Mouse (Mus musculus): ENCODE data around the gene Zfp553.

Gene Zfp553

DNA sequence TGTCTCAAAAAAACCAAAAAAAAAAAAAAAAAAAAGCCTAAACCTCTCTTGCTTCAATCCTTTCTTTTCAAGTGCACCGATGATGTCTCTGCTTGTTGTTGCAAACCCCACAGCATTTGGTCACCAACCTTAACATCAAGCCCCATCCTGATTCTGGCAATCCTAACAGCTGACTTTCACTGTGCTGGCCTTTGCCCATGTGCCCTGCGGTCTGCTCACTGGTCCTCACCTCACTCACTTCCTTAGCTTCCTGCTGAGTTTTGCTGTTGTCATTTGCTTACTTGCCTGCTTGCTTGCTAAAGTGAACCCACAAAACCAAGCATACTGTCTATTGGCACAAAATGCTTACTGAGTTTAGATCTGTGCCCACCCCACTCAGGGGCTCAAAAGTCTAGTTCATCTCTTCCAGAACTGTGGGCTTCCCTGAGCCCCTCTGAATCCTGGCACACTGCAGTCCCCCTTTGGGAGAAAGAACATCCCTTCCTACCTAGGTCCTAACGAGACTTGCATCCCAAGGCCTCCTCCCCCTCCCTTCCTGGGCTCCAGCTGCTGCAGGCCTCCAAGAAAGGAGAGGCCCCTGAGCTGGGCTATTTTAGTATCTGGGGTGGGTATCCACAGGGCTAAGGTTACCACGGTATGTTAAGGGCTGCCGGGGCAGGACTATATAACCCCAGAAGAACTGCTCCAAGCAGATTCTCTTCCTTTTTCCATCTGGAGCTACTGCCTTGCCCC is 21.7 kb upstream of the Zfp553 start:
- DNase-seq, result no peak

DNA sequence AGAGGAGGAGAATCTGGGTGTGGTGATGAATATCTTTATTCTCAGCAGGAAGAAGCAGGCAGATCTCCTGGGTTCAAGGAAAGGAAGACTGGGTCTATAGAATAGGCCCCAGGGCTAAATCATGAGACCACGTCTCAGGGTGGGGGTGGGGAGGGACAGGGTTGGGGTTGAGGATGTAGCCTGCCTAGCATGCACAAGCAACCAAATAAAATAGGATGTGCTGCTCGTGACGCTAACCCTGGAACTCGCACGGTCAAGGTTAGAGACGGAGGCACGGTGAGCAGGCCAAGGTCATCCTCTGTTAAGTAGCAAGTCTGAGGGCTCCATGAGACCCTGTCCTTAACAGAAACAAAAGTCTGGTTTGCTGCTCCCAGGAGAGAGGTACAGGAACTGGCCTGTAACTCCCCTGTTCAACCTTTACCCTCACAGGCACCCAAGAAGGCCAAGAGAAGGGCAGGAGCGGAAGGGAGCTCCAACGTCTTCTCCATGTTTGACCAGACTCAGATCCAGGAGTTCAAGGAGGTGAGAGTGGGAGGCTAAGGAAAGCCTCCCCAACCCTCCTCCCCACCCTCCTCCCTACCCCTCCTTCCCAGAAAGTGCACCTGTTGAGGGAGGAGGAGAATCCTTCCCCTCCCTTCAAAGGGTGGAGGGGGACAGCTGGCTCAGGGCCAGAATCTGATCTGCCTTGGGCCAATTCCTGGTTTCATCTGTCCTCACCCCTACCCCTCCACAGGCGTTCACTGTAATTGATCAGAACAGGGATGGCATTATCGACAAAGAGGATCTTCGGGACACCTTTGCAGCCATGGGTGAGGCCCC is 20.2 kb upstream of the Zfp553 start:
- no peak for DNase-seq

DNA sequence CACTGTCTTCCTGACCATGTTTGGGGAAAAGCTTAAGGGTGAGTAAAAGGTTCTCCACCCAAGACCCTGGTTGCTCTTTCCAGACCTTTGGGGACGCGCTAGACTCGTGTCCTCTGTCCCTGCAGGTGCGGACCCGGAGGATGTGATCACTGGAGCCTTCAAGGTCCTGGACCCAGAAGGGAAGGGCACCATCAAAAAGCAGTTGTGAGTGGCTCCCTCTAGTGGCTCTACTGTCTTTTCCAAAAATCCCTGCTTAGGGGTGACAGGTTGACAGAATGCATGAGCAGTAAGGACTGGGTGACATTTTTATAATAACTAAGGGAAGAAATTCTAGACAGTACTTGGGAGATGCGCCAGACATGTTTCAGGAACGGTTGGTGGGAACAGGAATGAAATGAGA is 19.4 kb upstream of the Zfp553 start:
- DNase-seq, result peak; percentile 70 to 80

DNA sequence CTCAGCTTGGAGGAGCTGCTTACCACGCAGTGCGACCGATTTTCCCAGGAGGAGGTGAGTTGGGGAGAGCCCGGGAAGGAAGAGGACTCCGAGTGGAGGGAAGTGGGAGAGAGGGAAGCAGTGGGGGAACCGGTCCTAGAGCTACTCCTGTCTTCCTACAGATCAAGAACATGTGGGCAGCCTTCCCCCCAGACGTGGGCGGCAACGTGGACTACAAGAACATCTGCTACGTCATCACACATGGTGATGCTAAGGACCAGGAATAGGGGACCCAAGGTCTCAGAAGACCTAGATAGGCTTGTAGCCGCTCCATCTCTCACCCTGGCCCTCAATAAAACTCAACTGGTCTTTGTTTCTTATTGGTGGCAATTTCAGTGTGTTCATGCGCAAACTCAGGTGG is 18.9 kb upstream of the Zfp553 start:
- DNase-seq, result no peak

DNA sequence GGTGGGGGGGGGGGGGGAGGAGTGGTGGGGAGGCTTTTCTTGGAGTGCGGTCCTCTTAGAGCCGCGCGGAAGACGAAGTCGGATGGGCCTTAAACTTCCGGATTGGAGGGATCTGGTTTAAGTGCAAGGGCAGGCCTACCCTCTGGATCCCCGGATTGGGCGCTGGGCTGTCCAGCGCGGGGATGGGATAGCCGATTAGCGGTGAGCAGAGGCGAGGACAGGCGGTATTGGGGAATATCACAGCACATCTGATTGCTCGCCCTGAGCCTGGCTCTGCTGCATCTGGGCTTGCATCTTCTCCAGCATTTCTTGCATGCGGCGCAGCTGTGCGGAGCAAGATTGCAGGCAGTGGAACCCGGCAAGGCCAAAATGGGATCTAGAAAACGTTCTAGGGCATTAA is 18.3 kb upstream of the Zfp553 start:
- no peak for DNase-seq

DNA sequence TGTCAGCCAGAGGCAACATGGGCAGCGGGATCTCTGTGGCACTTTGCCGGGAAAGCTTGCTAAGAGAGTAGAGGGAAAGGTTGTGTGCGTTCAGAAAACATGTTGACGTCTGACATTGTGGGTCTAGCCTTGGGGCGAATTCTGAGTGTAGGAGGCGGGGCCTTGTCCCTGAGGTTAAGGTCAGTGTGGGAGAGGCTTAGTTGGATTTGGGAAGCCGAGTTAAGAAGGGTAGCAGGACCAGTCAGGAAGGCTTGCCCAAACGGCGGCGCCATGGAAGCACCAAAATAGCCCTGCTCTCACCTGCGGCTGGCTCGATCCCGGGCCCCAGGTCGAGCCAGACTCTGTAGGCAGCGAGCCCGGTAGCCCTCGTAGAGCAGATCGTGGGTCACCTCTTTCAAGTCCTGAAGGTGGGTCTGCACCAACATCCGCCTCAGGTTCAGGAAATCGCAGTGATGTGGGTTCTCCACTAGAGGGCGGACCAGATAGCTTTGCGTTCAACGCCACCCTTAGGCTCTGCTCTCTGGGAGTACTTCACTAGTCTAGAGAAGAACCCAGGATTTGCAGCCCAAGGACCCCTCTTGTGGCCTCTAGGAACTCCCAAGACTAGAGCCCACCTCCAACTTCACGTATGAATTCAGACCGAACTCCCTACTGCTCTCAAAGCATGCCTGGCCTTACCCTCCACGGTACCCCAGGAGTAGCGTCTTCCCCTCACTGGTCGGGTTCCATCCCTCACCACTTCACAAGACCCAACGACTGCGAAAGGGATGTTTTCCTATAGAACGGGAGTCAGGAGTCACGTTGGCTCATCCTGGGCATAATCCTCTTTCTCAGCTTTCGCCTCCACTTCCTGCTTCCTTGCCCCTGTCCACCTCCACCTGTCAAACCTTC is 17.6 kb upstream of the Zfp553 start:
- peak; percentile 79 to 88 for DNase-seq

DNA sequence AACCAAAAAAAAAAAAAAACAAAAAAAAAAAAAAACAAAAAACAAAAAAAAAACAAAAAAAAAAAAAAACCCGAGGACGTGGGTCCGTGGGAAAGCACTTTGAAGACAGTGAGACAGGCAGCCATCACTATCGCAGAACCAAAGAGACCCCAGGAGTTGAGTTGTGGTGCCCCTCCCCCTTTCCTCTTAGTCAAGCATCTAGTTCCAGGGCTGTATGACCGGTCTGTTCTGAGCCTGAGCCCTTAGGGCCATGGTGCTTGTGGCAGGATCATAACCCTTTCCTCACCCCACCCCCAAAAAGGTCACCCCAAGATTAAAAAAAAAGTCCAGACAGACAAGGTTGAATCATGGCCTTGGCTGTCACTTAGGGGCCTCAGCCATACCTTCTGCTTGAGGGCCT is 16.6 kb upstream of the Zfp553 start:
- DNase-seq, result no peak

DNA sequence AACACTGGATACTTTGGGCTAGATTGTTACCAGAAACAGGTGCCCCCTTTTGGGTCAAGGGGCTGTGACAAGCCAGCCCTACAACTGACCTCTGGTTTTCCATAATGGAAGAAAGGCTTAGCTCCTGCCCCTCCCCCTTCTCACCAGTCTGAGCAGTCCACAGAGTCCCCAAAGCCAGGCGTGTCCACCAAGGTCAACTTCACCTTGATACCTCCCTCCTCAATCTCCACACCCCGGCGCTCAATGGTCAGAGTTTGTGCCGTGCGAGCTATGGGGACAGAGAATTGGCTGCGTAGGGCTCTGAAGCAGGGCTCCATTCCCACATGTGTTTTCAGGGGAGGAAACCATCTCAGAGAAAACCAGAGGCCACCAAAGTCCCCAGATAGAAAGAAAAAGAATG is 15.4 kb upstream of the Zfp553 start:
- DNase-seq, result no peak

DNA sequence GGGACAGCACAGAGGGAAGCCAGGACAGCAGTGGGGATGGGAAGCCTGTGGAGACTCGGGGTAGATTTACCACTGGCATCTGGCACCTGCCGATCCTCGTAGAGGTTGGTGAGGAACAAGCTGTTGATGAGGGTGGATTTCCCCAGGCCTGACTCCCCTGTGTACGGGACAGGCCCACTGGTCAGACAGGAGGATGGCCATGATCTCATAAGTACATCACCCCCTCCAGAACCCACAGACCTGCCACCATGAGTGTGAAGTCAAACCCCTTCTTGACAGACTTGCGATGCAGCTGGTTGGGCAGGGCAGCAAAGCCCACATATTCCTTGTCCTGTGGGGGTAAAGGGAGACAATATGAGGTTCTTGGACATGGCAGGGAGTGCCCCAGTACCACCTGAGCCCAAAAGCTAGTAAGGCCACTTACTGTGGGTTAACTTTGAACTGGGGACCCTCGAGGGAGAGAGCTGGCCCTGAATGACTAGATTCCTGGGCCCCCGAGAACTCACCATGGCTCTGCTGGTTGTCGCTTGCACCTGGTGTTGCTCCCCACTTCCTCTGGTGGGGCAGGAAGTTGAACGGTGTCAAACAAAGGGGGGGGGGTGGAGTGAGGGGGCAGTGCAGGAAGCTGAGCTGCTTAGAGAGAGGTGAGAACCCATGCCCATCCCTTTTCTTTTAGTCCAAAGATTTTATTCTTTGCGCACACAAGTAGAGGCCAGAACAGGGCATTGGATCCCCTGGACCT is 14.8 kb upstream of the Zfp553 start:
- no peak for DNase-seq

DNA sequence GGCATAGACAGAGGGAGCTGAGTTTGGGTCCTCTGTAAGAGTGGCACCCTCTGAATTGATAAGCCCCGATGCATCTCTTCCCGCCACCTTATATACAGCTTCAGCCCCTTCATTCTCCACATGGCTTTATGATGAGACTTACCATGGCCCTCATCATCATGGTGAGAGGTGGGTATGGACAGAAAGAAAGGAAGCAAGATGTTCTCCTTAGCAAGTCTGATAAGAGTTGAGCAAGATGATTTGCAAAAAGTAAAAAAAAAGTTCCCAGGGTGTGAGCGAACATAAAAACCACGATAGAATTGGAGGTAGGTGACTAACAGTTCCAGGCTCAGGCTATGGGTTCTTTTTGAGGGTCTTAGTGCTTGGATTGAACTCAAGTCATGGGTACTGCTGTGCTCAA is 14.2 kb upstream of the Zfp553 start:
- no peak for DNase-seq

DNA sequence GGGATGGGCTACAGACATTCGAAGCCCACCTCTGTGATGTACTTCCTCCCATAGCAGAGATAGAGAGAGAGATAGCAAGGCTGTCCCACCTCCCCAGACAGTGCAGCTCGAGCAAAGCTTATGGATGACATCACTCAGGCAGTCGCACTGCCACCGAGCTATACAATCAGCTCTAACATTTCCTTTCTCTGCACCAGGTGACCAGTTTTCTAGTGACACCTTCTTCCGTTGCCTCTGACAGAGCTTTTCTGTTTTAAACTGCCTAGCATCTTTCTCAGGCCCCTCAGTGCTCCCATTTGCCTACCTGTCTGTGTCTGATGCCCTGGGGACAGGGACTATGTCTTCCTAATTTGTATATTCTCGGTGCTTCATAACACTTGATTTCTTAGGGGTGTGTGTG is 12.4 kb upstream of the Zfp553 start:
- DNase-seq, result no peak

DNA sequence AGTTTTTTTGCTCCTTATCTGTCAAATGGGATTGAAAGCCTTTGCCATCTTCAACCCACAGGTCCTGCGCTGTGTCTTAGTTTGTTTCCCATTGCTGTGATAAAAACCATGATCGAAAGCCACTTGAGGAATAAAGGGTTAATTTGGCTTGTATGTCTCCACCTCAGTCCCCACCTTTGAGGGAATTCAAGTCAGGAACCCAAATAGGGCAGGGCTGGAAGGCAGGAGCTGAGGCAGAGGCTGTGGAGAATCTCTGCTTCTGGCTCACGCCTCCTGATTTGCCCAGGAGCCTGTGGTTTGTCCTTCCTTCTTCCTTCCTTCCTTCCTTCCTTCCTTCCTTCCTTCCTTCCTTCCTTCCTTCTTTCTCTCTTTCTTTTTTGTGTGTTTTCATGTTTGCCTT is 9.8 kb upstream of the Zfp553 start:
- no peak for DNase-seq

DNA sequence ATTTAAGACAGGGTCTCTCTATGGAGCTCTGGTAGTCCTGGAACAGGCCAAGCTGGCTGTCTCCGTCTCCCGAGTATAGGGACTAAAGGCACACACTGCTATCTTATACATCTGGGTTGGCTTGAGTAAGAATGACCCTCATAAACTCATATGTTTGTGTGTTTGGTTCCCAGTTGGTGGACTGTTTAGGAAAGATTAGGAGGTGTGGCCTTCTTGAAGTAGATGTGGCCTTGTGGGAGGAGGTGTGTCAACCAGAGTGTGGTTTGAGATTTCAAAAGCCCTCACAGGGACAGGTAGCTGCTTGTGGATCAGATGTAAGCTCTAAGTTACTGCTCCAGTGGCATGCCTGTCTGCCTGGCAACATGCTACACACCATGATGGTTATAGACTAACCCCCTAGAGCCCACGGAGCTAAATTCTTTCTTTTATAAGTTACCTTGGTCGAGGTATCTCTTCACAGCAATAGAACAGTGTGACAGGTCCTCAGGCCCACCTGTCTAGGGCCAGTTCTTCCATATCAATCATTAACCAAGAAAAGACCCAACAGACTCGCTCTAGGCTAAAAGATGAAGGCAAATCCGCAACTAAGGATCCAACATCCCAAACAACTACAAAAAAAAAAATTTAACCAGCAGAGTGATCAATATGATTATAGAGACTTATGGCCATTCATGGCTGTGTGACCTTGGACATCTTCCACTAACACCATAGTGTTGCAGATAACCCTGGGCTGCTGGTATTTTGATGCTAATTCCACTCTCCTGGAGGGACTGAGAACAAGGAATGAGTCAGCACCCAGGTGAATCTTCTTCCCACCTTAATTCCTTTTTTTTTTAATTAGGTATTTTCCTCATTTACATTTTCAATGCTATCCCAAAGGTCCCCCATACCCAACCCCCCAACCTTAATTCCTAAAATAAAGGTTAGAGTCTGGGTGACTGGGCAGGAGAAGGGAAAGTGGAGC is 9.1 kb upstream of the Zfp553 start:
- no peak for DNase-seq

DNA sequence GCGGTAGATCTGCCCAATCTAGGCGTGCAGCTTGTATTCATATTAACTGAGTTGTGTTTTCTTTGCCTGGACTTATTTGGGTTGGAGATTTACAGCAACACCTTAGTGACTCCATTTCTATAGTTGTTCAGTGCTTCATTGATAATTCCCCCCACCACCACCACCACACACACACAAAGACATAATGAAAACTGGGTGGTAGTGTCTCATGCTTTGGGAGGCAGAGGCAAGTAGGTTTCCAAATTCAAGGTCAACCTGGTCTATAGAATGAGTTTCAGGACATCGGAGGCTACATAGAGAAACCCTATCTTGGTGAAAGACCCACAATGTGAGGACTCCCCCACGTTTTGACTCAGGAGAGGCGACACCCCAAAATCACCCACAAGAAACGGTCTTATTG is 8.2 kb upstream of the Zfp553 start:
- DNase-seq, result no peak

DNA sequence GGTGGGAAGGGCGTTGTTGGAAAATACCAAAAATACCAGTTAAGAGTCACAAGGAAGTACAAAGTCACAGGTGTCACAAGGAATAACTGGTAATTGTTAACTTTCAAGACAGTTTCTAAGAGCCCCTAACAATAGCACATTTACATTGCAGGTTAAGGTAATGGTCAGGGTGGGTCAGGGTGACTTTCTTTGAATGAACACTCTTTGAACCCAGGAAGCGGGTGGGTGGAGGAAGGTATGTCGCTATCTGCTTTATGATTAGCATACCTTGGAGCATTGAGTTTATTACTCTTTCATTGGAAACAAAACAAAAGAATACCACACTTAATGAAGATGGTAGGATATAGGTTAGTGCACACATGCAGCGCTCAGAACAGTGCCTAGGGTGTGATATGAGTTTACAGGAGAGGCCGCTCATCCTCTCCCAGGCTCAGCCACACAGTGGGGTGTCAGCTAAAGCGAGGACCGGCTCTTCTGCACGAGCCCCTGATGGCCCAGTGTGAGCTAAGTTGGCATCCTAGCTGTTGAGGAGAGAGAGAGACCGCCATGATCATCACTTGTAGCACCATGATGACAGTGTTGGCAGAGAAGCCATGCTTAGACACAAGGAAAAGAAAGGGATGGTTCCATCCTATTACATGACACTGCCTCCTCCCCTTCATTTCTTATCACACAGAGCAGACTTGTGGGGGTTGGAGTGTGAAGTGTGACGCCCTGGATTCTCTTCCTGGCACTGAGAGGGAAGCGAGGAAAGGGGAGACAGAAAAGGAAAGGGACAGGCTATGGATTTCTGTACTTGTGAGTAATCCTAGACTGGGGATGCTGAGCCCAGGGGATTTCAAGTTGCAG is 7.5 kb upstream of the Zfp553 start:
- DNase-seq, result no peak

DNA sequence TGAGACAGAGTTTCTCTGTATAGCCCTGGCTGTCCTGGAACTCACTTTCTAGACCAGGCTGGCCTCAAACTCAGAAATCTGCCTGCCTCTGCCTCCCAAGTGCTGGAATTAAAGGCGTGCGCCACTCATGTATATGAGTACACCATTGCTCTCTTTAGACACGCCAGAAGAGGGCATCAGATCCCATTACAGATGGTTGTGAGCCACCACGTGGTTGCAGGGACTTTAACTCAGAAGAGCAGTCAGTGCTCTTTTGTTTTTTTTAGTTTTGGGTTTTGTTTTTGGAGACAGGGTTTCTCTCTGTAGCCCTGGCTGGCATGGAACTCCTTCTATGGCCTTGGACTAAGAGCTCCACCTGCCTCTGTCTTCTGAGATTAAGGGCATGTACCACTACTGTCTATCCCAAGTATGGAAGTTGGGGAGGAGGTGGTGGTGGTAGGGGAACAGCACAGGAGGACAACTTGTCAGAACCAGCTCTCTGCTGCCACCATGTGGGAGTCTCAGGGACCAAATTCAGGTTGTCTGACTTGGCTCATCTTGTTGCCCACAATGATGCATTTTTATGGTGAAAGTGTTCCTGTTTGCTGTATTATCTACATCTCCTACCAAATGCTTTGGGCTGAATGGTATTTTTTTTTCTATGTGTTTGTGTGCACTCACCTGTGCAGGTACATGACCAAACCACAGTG is 4.1 kb upstream of the Zfp553 start:
- peak; percentile 92 to 94 for DNase-seq

DNA sequence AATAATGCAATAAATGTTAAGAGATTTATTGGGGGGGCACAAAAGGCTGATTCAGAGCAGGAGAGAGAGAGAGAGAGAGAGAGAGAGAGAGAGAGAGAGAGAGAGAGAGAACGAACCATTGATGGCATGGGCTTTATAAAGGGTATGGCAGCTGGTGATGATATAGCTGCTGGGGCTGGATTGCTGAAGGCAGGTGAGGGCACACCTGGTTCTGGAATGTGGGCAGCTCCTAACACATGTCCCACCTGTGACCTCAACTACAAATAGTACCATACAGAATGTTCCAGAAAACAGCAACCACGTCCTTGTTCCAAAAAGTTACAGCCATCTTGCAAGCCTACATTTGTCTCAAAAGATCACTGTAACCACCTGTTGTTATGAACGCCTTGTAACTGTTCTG is 1.5 kb upstream of the Zfp553 start:
- DNase-seq, result no peak

DNA sequence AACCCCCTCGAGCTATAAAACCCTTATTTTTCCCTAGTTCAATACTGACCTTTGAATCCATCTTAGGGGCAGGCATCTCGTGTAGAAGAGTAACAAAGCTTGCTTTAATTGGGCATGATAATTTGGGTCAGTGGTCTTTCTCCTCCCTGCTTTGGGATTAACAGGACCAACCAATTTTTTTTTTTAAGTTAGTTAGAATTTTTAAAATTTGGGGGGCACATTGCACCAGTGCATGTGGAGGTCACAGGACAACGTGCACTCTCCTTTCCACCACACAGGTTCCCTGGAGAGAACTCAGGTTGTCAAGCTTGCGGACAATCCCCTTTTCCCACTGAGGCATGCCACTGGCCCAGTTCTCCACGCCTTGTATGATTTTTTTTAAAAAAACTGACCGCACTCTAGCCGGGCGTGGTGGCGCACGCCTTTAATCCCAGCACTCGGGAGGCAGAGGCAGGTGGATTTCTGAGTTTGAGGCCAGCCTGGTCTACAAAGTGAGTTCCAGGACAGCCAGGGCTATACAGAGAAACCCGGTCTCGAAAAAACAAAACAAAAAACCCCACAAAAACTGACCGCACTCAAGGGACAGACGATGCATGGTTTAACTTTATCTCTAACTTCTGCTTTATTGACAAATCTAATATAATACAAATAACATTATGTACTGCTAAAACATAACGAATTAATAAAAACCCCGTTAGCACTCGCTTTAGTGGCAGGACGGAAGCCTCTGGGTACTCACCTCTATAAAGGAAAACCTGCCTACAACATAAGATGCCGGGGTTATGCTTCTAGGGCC is 837 bp upstream of the Zfp553 start:
- DNase-seq, result peak in 1 of 2 experiments; percentile 18

DNA sequence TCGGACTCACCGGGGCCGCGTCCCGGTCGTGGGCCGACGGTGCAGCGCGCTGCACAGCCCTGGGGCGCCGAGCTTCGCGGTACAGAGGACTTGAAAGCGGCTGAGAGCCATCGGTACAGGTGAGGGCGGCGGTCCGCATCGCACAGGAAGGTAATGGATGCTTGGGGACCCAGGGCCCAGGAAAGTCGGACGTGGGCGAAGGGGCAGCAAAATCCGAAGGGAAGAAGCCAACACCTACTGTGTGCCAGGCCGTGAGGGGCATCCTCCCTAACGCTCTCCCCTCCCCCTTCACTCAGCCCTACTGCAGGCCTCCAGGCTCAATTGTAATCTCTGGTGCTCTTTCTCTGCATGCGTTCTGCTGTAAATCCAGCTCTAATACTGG is 498 bp downstream of the Zfp553 start:
- peak in 1 of 2 experiments; percentile 65 for DNase-seq

Data from cerebellum, postnatal 10 days (tissue).